ENCODE assay signal across 23 mouse cellular contexts in genomic region chr9:120843753-120844152, GRCm38 (mm10).
"Had no signal": no experiment of that assay in that cellular context is flagged by ENCODE, and none has a peak within 500 bp of the region (broad histone marks: within the 10 kb centered on the region; RNA-seq: fewer than 3 reads in every experiment).

No protein-coding gene starts in this region.

- H3K9me3 ChIP-seq: limb, embryonic 10.5 days; limb, embryonic 13.5 days; liver, embryonic 12.5 days; liver, embryonic 15.5 days; lung, embryonic 15.5 days; neural tube, embryonic 12.5 days; neural tube, embryonic 15.5 days had no signal

- H3K4me1 ChIP-seq: limb, embryonic 10.5 days; liver, embryonic 12.5 days; liver, embryonic 15.5 days; lung, embryonic 15.5 days; neural tube, embryonic 12.5 days; neural tube, embryonic 15.5 days had no signal

- ATAC-seq: liver, embryonic 12.5 days had no signal

- H3K4me3 ChIP-seq: limb, embryonic 10.5 days; limb, embryonic 13.5 days; liver, embryonic 12.5 days; liver, embryonic 15.5 days; lung, embryonic 15.5 days; neural tube, embryonic 12.5 days; neural tube, embryonic 15.5 days had no signal

- H3K9ac ChIP-seq: limb, embryonic 13.5 days; liver, embryonic 12.5 days; liver, embryonic 15.5 days; lung, embryonic 15.5 days; neural tube, embryonic 12.5 days; neural tube, embryonic 15.5 days had no signal

- DNase-seq: kidney, adult 2 months; kidney, postnatal 36 days; layer of hippocampus, postnatal 36 days; liver; lung, adult 18-20 months; lung, postnatal 14 days; lung, postnatal 4 days; midbrain, embryonic 14.5 days; right cerebral cortex, adult 18-20 months; right cerebral cortex, postnatal 14 days; right cerebral cortex, postnatal 4 days; thymus, adult 18-20 months; thymus, postnatal 36 days had no signal

- H3K4me2 ChIP-seq: limb, embryonic 13.5 days; liver, embryonic 12.5 days; liver, embryonic 15.5 days; lung, embryonic 15.5 days; midbrain, embryonic 11.5 days; neural tube, embryonic 12.5 days; neural tube, embryonic 15.5 days had no signal

- H3K27ac ChIP-seq: kidney, postnatal 0 days; limb, embryonic 10.5 days; limb, embryonic 13.5 days; liver, embryonic 12.5 days; liver, embryonic 15.5 days; lung, embryonic 15.5 days; neural tube, embryonic 12.5 days; neural tube, embryonic 15.5 days; stomach, postnatal 0 days had no signal

- H3K27me3 ChIP-seq: limb, embryonic 13.5 days; liver, embryonic 12.5 days; liver, embryonic 15.5 days; lung, embryonic 15.5 days; neural tube, embryonic 12.5 days; neural tube, embryonic 15.5 days had no signal

- H3K36me3 ChIP-seq: limb, embryonic 10.5 days; limb, embryonic 13.5 days; liver, embryonic 12.5 days; liver, embryonic 15.5 days; lung, embryonic 15.5 days; neural tube, embryonic 12.5 days; neural tube, embryonic 15.5 days had no signal
